Mouse (Mus musculus): ENCODE data around the gene Hhipl1. TPM values are rescaled to one million over a fixed set of nuclear protein-coding genes. Genes with fewer than 3 reads are reported as not detected.

Gene Hhipl1
- polyA plus RNA-seq, 1 experiment = not detected

- H3K9me3 ChIP-seq (ENCODE audit: control insufficient read depth, low read length) = peaks cover 4% of the 10 kb centered on the region; the same call in 1 of the 2 replicates
- peaks cover 39% of the 10 kb centered on the region for H3K4me1 ChIP-seq (ENCODE audit: control insufficient read depth)
- H3K27me3 ChIP-seq (ENCODE audit: control insufficient read depth) = peaks cover 32% of the 10 kb centered on the region
- no peaks in the 10 kb centered on the region for H3K36me3 ChIP-seq (ENCODE audit: control insufficient read depth)
- no peak for TF ChIP-seq GATA1 (IDR thresholded peaks at IDR 0.05; ENCODE audit: low read length)
- no peak for TF ChIP-seq TAL1 (IDR thresholded peaks at IDR 0.05; ENCODE audit: low read length)
- H3K4me3 ChIP-seq (replicated peaks) = no peak overlapping the region
Measured at GRCm38 (mm10) chr12:108269699-108270098, 36.4 kb upstream of the Hhipl1 start.

- Histone ChIP-seq H3K4me1 (ENCODE audit: control insufficient read depth) (peaks cover 45% of the 10 kb centered on the region), H3K27me3 (ENCODE audit: control insufficient read depth) (peaks cover 39% of the 10 kb centered on the region)
- TF ChIP-seq TAL1 (IDR thresholded peaks at IDR 0.05; ENCODE audit: low read length) = no peak
- no peak for TF ChIP-seq GATA1 (IDR thresholded peaks at IDR 0.05; ENCODE audit: low read length)
Measured at GRCm38 (mm10) chr12:108270240-108270919, 35.7 kb upstream of the Hhipl1 start.

GRCm38 (mm10) chr12:108271351-108272142, 34.5 kb upstream of the Hhipl1 start:
- peaks cover 6% of the 10 kb centered on the region; the same call in 1 of the 2 replicates for H3K9me3 ChIP-seq (ENCODE audit: control insufficient read depth, low read length)
- H3K4me1 ChIP-seq (ENCODE audit: control insufficient read depth) = peaks cover 53% of the 10 kb centered on the region
- no peak for TF ChIP-seq TAL1 (IDR thresholded peaks at IDR 0.05; ENCODE audit: low read length)
- no peak for TF ChIP-seq GATA1 (IDR thresholded peaks at IDR 0.05; ENCODE audit: low read length)
- no peaks in the 10 kb centered on the region for H3K36me3 ChIP-seq (ENCODE audit: control insufficient read depth)
- peaks cover 51% of the 10 kb centered on the region for H3K27me3 ChIP-seq (ENCODE audit: control insufficient read depth)
- no peak overlapping the region for H3K4me3 ChIP-seq (replicated peaks)

More at GRCm38 (mm10) chr12:108270240-108270919, 35.7 kb upstream of the Hhipl1 start:
- H3K9me3 ChIP-seq (ENCODE audit: control insufficient read depth, low read length) = peaks cover 6% of the 10 kb centered on the region; the same call in 1 of the 2 replicates
- H3K36me3 ChIP-seq (ENCODE audit: control insufficient read depth) = no peaks in the 10 kb centered on the region
- H3K4me3 ChIP-seq (replicated peaks) = no peak overlapping the region

- TF ChIP-seq TAL1 (IDR thresholded peaks at IDR 0.05; ENCODE audit: low read length) = no peak
- Histone ChIP-seq H3K4me3 (replicated peaks) (no peak overlapping the region), H3K36me3 (ENCODE audit: control insufficient read depth) (no peaks in the 10 kb centered on the region), H3K27me3 (ENCODE audit: control insufficient read depth) (peaks cover 57% of the 10 kb centered on the region), H3K4me1 (ENCODE audit: control insufficient read depth) (peaks cover 56% of the 10 kb centered on the region), H3K9me3 (ENCODE audit: control insufficient read depth, low read length) (peaks cover 6% of the 10 kb centered on the region; the same call in 1 of the 2 replicates)
Measured at GRCm38 (mm10) chr12:108272143-108272635, 33.9 kb upstream of the Hhipl1 start.

DNA sequence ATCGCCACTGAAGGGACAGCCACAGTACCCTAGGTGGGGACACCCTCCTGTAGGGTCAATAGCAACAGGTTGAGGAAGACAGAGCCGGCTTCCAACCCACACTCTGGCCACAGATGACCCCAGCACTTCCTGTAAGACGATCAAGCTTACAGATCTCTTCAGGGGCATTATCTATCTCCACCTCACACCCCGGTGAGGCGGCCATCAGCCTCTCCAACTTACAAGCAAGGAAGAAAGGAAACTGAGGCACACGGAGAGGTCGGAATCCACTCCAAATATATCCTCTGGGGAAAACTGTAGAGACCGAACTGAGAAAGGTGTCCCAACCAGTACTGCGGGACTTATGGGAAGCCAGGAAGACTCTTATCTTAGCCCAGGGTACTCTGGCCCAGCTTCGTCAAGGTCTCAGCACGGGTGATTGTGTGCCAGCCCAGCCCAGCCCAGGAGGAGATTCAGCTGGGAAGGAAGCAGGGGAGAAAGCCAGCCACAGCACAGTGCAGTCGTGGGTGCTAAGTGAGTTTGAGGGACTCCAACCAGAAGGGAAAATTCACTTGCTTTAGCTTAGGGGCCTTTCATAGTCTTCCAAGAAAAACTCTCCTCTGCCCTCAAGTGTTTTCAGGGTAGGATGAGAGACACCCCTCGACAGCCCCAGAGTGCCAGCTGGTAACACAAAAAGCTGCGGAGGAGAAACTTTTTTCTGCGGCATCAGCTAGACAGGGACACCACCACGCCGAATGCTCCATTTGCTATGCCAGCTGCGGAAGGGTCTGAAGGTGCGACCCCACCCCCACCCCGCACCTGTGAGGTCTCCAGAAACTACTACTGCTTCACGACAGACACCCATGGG, 32.4 kb upstream of the Hhipl1 start:
- TF ChIP-seq GATA1 (IDR thresholded peaks at IDR 0.05; ENCODE audit: low read length) (no peak), TAL1 (IDR thresholded peaks at IDR 0.05; ENCODE audit: low read length) (no peak)

GRCm38 (mm10) chr12:108274313-108274595, 31.8 kb upstream of the Hhipl1 start:
- peaks cover 6% of the 10 kb centered on the region; the same call in 1 of the 2 replicates for H3K9me3 ChIP-seq (ENCODE audit: control insufficient read depth, low read length)
- TF ChIP-seq GATA1 (IDR thresholded peaks at IDR 0.05; ENCODE audit: low read length) (no peak), TAL1 (IDR thresholded peaks at IDR 0.05; ENCODE audit: low read length) (no peak)
- H3K4me1 ChIP-seq (ENCODE audit: control insufficient read depth) = peaks cover 48% of the 10 kb centered on the region
- no peaks in the 10 kb centered on the region for H3K36me3 ChIP-seq (ENCODE audit: control insufficient read depth)
- peak overlapping the region; percentile 68 for H3K4me3 ChIP-seq (replicated peaks)
- H3K27me3 ChIP-seq (ENCODE audit: control insufficient read depth) = peaks cover 78% of the 10 kb centered on the region

More for the DNA sequence above, 32.4 kb upstream of the Hhipl1 start:
- H3K27me3 ChIP-seq (ENCODE audit: control insufficient read depth) = peaks cover 72% of the 10 kb centered on the region
- peaks cover 6% of the 10 kb centered on the region; the same call in 1 of the 2 replicates for H3K9me3 ChIP-seq (ENCODE audit: control insufficient read depth, low read length)
- no peaks in the 10 kb centered on the region for H3K36me3 ChIP-seq (ENCODE audit: control insufficient read depth)
- H3K4me3 ChIP-seq (replicated peaks) = peak overlapping the region; percentile 68
- peaks cover 48% of the 10 kb centered on the region for H3K4me1 ChIP-seq (ENCODE audit: control insufficient read depth)

DNA sequence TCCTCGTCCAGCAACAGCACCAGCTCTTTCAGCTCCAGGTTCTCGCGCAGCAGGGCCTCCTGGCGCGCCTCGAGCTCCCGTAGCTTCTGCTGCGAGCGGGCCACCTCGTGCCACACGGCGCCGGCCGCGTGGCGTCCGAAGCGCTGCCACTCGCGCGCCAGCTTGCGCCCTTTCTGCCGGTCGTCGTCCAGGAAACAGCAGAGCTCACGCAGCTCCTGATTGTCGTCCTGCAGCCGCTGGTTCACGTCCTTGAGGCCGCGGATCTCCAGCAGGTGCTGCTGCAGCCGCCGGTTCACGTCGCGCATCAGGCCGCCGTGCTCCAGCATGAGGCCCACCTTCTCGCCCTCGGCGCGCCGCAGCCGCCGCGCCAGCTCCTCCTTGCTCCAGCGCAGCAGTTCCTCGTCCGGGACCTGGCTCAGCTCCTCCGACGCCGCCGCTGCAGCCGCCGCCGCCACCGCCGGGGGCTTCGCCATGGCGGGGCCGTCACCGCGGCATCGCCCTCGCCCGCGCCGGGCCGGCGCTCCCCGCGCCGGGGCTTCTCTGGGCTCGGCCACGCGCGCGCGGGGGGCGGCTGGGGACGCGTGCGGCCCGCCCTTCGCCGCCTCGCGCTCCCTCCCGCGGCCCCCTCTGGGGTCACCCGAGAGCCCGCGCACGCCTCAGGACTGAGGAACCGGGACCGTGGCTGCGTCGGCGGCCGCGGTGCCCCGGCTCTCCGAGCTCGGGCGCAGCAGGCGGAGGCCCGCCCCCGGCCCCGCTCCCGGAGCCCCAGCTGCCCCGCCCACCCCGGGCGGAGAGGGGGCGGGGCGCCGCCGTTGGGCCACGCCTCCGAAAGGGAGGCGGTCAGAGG, 31.2 kb upstream of the Hhipl1 start, which contains the start of gene Ccdc85c:
Gene Ccdc85c, minus strand, starts transcription at position 765 of the 847 bp plus-strand sequence.
- Histone ChIP-seq H3K4me3 (replicated peaks) (peak within 1 kb of the TSS; percentile 68), H3K36me3 (ENCODE audit: control insufficient read depth) (no peaks in the 10 kb centered on the region), H3K9me3 (ENCODE audit: control insufficient read depth, low read length) (peaks cover 6% of the 10 kb centered on the region; the same call in 1 of the 2 replicates), H3K27me3 (ENCODE audit: control insufficient read depth) (peaks cover 83% of the 10 kb centered on the region), H3K4me1 (ENCODE audit: control insufficient read depth) (peaks cover 46% of the 10 kb centered on the region)
- no peak for TF ChIP-seq TAL1 (IDR thresholded peaks at IDR 0.05; ENCODE audit: low read length)
- no peak for TF ChIP-seq GATA1 (IDR thresholded peaks at IDR 0.05; ENCODE audit: low read length)

DNA sequence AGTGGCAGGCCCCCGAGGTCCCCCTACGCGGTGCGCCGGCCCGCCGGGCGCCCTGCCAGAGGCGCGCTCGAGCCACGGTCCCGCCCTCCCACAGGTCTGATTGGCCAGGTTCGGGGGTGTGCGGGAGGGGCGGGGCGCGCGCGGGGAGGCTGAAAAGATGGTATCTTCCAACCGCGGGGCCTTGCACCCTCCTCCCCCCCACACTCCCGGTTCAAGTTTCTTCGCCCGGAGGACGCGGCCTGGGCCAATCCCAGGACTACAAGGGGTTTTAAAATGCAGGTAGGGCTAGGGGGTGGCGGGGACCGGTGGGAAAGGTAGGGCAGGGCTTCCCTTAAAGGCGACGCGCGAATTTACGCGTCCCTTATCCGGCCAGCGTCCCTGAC, 30.6 kb upstream of the Hhipl1 start:
- H3K4me3 ChIP-seq (replicated peaks) = peak overlapping the region; percentile 68
- TF ChIP-seq TAL1 (IDR thresholded peaks at IDR 0.05; ENCODE audit: low read length) (no peak), GATA1 (IDR thresholded peaks at IDR 0.05; ENCODE audit: low read length) (no peak)
- no peaks in the 10 kb centered on the region for H3K36me3 ChIP-seq (ENCODE audit: control insufficient read depth)
- H3K27me3 ChIP-seq (ENCODE audit: control insufficient read depth) = peaks cover 83% of the 10 kb centered on the region
- H3K9me3 ChIP-seq (ENCODE audit: control insufficient read depth, low read length) = peaks cover 6% of the 10 kb centered on the region; the same call in 1 of the 2 replicates
- peaks cover 46% of the 10 kb centered on the region for H3K4me1 ChIP-seq (ENCODE audit: control insufficient read depth)
